Mouse (Mus musculus): Measurements from ENCODE around the gene Gtf3c5. TPM values are rescaled to one million over a fixed set of nuclear protein-coding genes. Genes with fewer than 3 reads are reported as not detected.
A peak's percentile ranks its signal among the peaks of the same experiment; 100 is the strongest.

Gene Gtf3c5
- total and polyA plus RNA-seq, 2 experiments from 2014 or later: 12.7 to 14.0 TPM

GRCm38 (mm10) chr2:28598692-28599568, 15.4 kb upstream of the Gtf3c5 start:
- H3K27me3 ChIP-seq (ENCODE audit: control insufficient read depth, insufficient read depth, low read length): no peaks in the 10 kb centered on the region
- no peak overlapping the region for H3K9ac ChIP-seq (replicated peaks; ENCODE audit: low read depth, low read length)
- H3K4me2 ChIP-seq (ENCODE audit: low read depth, low read length): no peak overlapping the region
- H3K4me3 ChIP-seq (ENCODE audit: low read depth, low read length): no peak overlapping the region
- no peak for ATAC-seq (ENCODE audit: insufficient read depth, low read depth)
- no peak for DNase-seq (ENCODE audit: low spot score)
- WGBS: 42% methylated on average over 12 of the region's 12 CpGs
- H3K9me3 ChIP-seq (replicated peaks; ENCODE audit: control insufficient read depth, low read length): no peaks in the 10 kb centered on the region
- no peaks in the 10 kb centered on the region for H3K36me3 ChIP-seq (replicated peaks; ENCODE audit: control insufficient read depth, insufficient read depth, low read length)
- TF ChIP-seq CTCF (IDR thresholded peaks at IDR 0.05; ENCODE audit: low read depth) (no peak), EP300 (IDR thresholded peaks at IDR 0.05; ENCODE audit: low read depth) (no peak)
- no peak overlapping the region for H3K27ac ChIP-seq (ENCODE audit: low read depth)
- H3K4me1 ChIP-seq (ENCODE audit: control insufficient read depth, insufficient read depth): no peaks in the 10 kb centered on the region; the same call in 1 of the 2 replicates

DNA sequence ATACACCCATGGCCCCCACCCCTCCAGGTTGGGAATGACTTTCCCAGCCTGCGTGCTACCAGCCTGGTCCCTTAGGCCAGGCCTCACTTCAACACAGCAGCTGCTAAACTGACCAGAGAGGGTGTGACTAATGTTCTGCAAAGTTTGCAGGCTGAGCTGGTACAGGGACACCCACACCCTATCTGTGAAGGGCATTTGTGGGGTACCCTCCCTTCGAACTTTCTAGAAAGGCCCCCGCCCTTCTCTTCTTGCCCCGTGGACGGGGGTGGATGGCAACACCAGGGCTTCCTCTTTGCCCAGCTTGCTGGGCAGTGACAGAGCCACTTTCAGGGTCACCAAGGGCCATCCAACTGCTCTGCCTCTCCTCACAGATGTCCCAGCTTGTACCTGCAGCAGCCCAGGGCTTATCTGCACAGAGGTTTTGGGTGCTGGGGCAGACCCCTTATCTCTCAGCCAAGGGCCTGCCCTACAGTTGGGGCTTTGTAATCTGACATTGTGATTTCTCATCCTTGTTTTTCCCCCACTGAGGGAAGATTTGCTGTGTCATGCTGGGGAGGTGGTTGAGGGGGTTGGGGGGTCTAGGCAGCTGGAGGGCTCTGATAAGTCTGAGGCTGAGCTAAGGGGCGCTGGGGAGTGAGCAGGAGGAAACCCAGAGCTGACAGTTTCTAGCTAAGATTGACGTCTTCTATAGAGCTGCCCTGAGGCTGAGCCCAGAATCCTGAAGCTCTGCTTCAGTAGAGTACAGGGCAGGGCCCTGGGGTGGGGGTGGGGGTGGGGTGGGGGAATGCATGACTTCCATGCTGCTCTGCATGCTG, 14.4 kb upstream of the Gtf3c5 start:
- Histone ChIP-seq H3K27ac (ENCODE audit: low read depth) (no peak overlapping the region), H3K4me1 (ENCODE audit: control insufficient read depth, insufficient read depth) (no peaks in the 10 kb centered on the region; the same call in 1 of the 2 replicates)
- ATAC-seq (ENCODE audit: insufficient read depth, low read depth): no peak

GRCm38 (mm10) chr2:28596998-28597397, 13.4 kb upstream of the Gtf3c5 start:
- H3K27ac ChIP-seq (ENCODE audit: low read depth): no peak overlapping the region
- DNase-seq (ENCODE audit: low spot score) (no peak), ATAC-seq (ENCODE audit: insufficient read depth, low read depth) (no peak)
- H3K36me3 ChIP-seq (replicated peaks; ENCODE audit: control insufficient read depth, insufficient read depth, low read length): no peaks in the 10 kb centered on the region
- TF ChIP-seq EP300 (IDR thresholded peaks at IDR 0.05; ENCODE audit: low read depth) (no peak), CTCF (IDR thresholded peaks at IDR 0.05; ENCODE audit: low read depth) (no peak)
- no peak overlapping the region for H3K4me2 ChIP-seq (ENCODE audit: low read depth, low read length)
- H3K27me3 ChIP-seq (ENCODE audit: control insufficient read depth, insufficient read depth, low read length): peaks cover 6% of the 10 kb centered on the region
- H3K9ac ChIP-seq (replicated peaks; ENCODE audit: low read depth, low read length): no peak overlapping the region
- H3K9me3 ChIP-seq (replicated peaks; ENCODE audit: control insufficient read depth, low read length): no peaks in the 10 kb centered on the region
- no peak overlapping the region for H3K4me3 ChIP-seq (ENCODE audit: low read depth, low read length)
- H3K4me1 ChIP-seq (ENCODE audit: control insufficient read depth, insufficient read depth): no peaks in the 10 kb centered on the region
- 89% methylated on average over 7 of the region's 7 CpGs for WGBS

More for the DNA sequence above, 14.4 kb upstream of the Gtf3c5 start:
- 58% methylated on average over 7 of the region's 7 CpGs for WGBS
- H3K36me3 ChIP-seq (replicated peaks; ENCODE audit: control insufficient read depth, insufficient read depth, low read length): no peaks in the 10 kb centered on the region
- no peak overlapping the region for H3K4me3 ChIP-seq (ENCODE audit: low read depth, low read length)
- no peak overlapping the region for H3K9ac ChIP-seq (replicated peaks; ENCODE audit: low read depth, low read length)
- no peak overlapping the region for H3K4me2 ChIP-seq (ENCODE audit: low read depth, low read length)
- no peaks in the 10 kb centered on the region for H3K9me3 ChIP-seq (replicated peaks; ENCODE audit: control insufficient read depth, low read length)
- peaks cover 6% of the 10 kb centered on the region for H3K27me3 ChIP-seq (ENCODE audit: control insufficient read depth, insufficient read depth, low read length)
- no peak for TF ChIP-seq EP300 (IDR thresholded peaks at IDR 0.05; ENCODE audit: low read depth)
- no peak for TF ChIP-seq CTCF (IDR thresholded peaks at IDR 0.05; ENCODE audit: low read depth)
- DNase-seq (ENCODE audit: low spot score): no peak

GRCm38 (mm10) chr2:28596021-28596420, 12.5 kb upstream of the Gtf3c5 start:
- no peaks in the 10 kb centered on the region for H3K36me3 ChIP-seq (replicated peaks; ENCODE audit: control insufficient read depth, insufficient read depth, low read length)
- no peak overlapping the region for H3K9ac ChIP-seq (replicated peaks; ENCODE audit: low read depth, low read length)
- ATAC-seq (ENCODE audit: insufficient read depth, low read depth): no peak
- no peak overlapping the region for H3K4me2 ChIP-seq (ENCODE audit: low read depth, low read length)
- peaks cover 6% of the 10 kb centered on the region for H3K27me3 ChIP-seq (ENCODE audit: control insufficient read depth, insufficient read depth, low read length)
- WGBS: 70% methylated on average over 7 of the region's 7 CpGs
- H3K9me3 ChIP-seq (replicated peaks; ENCODE audit: control insufficient read depth, low read length): no peaks in the 10 kb centered on the region
- DNase-seq (ENCODE audit: low spot score): no peak
- no peak overlapping the region for H3K4me3 ChIP-seq (ENCODE audit: low read depth, low read length)
- no peaks in the 10 kb centered on the region for H3K4me1 ChIP-seq (ENCODE audit: control insufficient read depth, insufficient read depth)
- H3K27ac ChIP-seq (ENCODE audit: low read depth): no peak overlapping the region
- no peak for TF ChIP-seq CTCF (IDR thresholded peaks at IDR 0.05; ENCODE audit: low read depth)
- no peak for TF ChIP-seq EP300 (IDR thresholded peaks at IDR 0.05; ENCODE audit: low read depth)

GRCm38 (mm10) chr2:28592809-28593208, 9.3 kb upstream of the Gtf3c5 start:
- Histone ChIP-seq H3K9me3 (replicated peaks; ENCODE audit: control insufficient read depth, low read length) (no peaks in the 10 kb centered on the region), H3K27ac (ENCODE audit: low read depth) (no peak overlapping the region), H3K4me3 (ENCODE audit: low read depth, low read length) (no peak overlapping the region), H3K4me1 (ENCODE audit: control insufficient read depth, insufficient read depth) (no peaks in the 10 kb centered on the region), H3K27me3 (ENCODE audit: control insufficient read depth, insufficient read depth, low read length) (peaks cover 6% of the 10 kb centered on the region), H3K9ac (replicated peaks; ENCODE audit: low read depth, low read length) (no peak overlapping the region), H3K36me3 (replicated peaks; ENCODE audit: control insufficient read depth, insufficient read depth, low read length) (no peaks in the 10 kb centered on the region), H3K4me2 (ENCODE audit: low read depth, low read length) (peak overlapping the region; percentile 22; the same call in 1 of the 2 replicates)
- peak; percentile 33 for DNase-seq (ENCODE audit: low spot score)
- 6% methylated on average over 15 of the region's 15 CpGs for WGBS
- TF ChIP-seq CTCF (IDR thresholded peaks at IDR 0.05; ENCODE audit: low read depth) (peak; percentile 89), EP300 (IDR thresholded peaks at IDR 0.05; ENCODE audit: low read depth) (no peak)
- ATAC-seq (ENCODE audit: insufficient read depth, low read depth): peak; percentile 67; the same call in 1 of the 2 replicates

Data from heart, postnatal 0 days (tissue).